Mouse (Mus musculus) embryonic facial prominence, embryonic 13.5 days (tissue): ENCODE data around the gene Exosc6. TPM values are rescaled to one million over a fixed set of nuclear protein-coding genes. Genes with fewer than 3 reads are reported as not detected.

Source experiments
- ATAC-seq: fragments of 200-750 bp; cut with Nextera tagmentation; 2 replicates; pipeline ENCODE4 v1.8.0; 2017; ENCODE audit warnings: low read depth; ENCODE audit not compliant: insufficient number of reproducible peaks, insufficient read depth, low FRiP score, low TSS enrichment
- H3K27ac ChIP-seq: fragments of 300-500 bp; sonication (generic); 2 replicates; pipeline ENCODE4 v1.5.1; 2015; ENCODE audit warnings: moderate library complexity, mild to moderate bottlenecking, inconsistent platforms
- H3K27me3 ChIP-seq: fragments of 300-500 bp; sonication (generic); 2 replicates; pipeline ENCODE4 v1.6.1; 2015; ENCODE audit warnings: mild to moderate bottlenecking, inconsistent platforms
- H3K36me3 ChIP-seq: fragments of 300-500 bp; sonication (generic); 2 replicates; pipeline ENCODE4 v1.6.1; 2015; ENCODE audit warnings: mild to moderate bottlenecking, inconsistent platforms
- H3K4me1 ChIP-seq: fragments of 300-500 bp; sonication (generic); 2 replicates; pipeline ENCODE4 v1.6.1; 2015; ENCODE audit warnings: inconsistent platforms
- H3K4me2 ChIP-seq: fragments of 300-500 bp; sonication (generic); 2 replicates; pipeline ENCODE4 v1.6.1; 2015; ENCODE audit warnings: moderate library complexity, mild to moderate bottlenecking, inconsistent platforms
- H3K4me3 ChIP-seq: fragments of 300-500 bp; sonication (generic); 2 replicates; pipeline ENCODE4 v1.5.1; 2015; ENCODE audit warnings: mild to moderate bottlenecking, inconsistent platforms
- H3K9ac ChIP-seq: fragments of 300-500 bp; sonication (generic); 2 replicates; pipeline ENCODE4 v1.6.1; 2015; ENCODE audit warnings: mild to moderate bottlenecking, inconsistent platforms
- H3K9me3 ChIP-seq: fragments of 300-500 bp; sonication (generic); 2 replicates; pipeline ENCODE4 v1.6.1; 2016; ENCODE audit warnings: inconsistent platforms
- WGBS: fragments of 180-500 bp; shearing (Covaris S2); methylation state at CpG from one replicate; pipeline ENCODE4 v1.1.7; 2015; ENCODE audit warnings: mixed read lengths; 5-methylcytosine and 5-hydroxymethylcytosine counted together
- polyA plus RNA-seq: library from polyadenylated mRNA; unstranded; fragments of >200 nt; fragmentation: Nextera tagmentation; extraction: Ambion mirVana; gene quantifications from 2 replicates; pipeline ENCODE4 v1.2.1, GENCODE M21; 2015

Gene Exosc6
- polyA plus RNA-seq, 1 experiment from 2014 or later = 14.6 TPM

GRCm38 (mm10) chr8:111042546-111042945, 13.6 kb upstream of the Exosc6 start:
- ATAC-seq = no peak
- Histone ChIP-seq H3K4me3 (no peak overlapping the region), H3K4me1 (no peaks in the 10 kb centered on the region), H3K27ac (no peak overlapping the region), H3K9ac (no peak overlapping the region), H3K27me3 (no peaks in the 10 kb centered on the region), H3K4me2 (no peak overlapping the region), H3K9me3 (no peaks in the 10 kb centered on the region), H3K36me3 (peaks cover 94% of the 10 kb centered on the region)
- 95% methylated on average over 19 of the region's 19 CpGs for WGBS

- 43% methylated on average over 2 of the region's 2 CpGs for WGBS
- Histone ChIP-seq H3K4me1 (no peaks in the 10 kb centered on the region), H3K9ac (no peak overlapping the region), H3K27me3 (no peaks in the 10 kb centered on the region), H3K27ac (no peak overlapping the region), H3K9me3 (no peaks in the 10 kb centered on the region), H3K36me3 (peaks cover 96% of the 10 kb centered on the region), H3K4me2 (no peak overlapping the region), H3K4me3 (no peak overlapping the region)
- ATAC-seq = no peak
Observed at GRCm38 (mm10) chr8:111044003-111044734, 12.0 kb upstream of the Exosc6 start.

- Histone ChIP-seq H3K36me3 (peaks cover 99% of the 10 kb centered on the region), H3K4me3 (no peak overlapping the region), H3K4me2 (no peak overlapping the region), H3K27me3 (no peaks in the 10 kb centered on the region), H3K9ac (no peak overlapping the region), H3K4me1 (no peaks in the 10 kb centered on the region), H3K9me3 (no peaks in the 10 kb centered on the region), H3K27ac (no peak overlapping the region)
- 95% methylated on average over 2 of the region's 2 CpGs for WGBS
- ATAC-seq = no peak
Observed at GRCm38 (mm10) chr8:111048694-111049093, 7.4 kb upstream of the Exosc6 start.

GRCm38 (mm10) chr8:111049106-111049505, 7.0 kb upstream of the Exosc6 start:
- no peaks in the 10 kb centered on the region for H3K27me3 ChIP-seq
- no peak overlapping the region for H3K4me2 ChIP-seq
- ATAC-seq = no peak
- no peaks in the 10 kb centered on the region for H3K9me3 ChIP-seq
- 91% methylated on average over 7 of the region's 7 CpGs for WGBS
- H3K36me3 ChIP-seq = peaks cover 99% of the 10 kb centered on the region
- H3K4me1 ChIP-seq = no peaks in the 10 kb centered on the region
- H3K4me3 ChIP-seq = no peak overlapping the region
- H3K27ac ChIP-seq = no peak overlapping the region
- no peak overlapping the region for H3K9ac ChIP-seq

GRCm38 (mm10) chr8:111053827-111054518, 2.2 kb upstream of the Exosc6 start:
- H3K36me3 ChIP-seq = peaks cover 68% of the 10 kb centered on the region

GRCm38 (mm10) chr8:111055031-111055634, 1.0 kb upstream of the Exosc6 start:
- Histone ChIP-seq H3K36me3 (peaks cover 57% of the 10 kb centered on the region), H3K9ac (no peak overlapping the region), H3K27me3 (no peaks in the 10 kb centered on the region), H3K9me3 (no peaks in the 10 kb centered on the region), H3K4me2 (no peak overlapping the region), H3K4me3 (no peak overlapping the region), H3K27ac (no peak overlapping the region), H3K4me1 (peaks cover 24% of the 10 kb centered on the region)
- 91% methylated on average over 17 of the region's 17 CpGs for WGBS
- no peak for ATAC-seq

More at GRCm38 (mm10) chr8:111053827-111054518, 2.2 kb upstream of the Exosc6 start:
- no peak overlapping the region for H3K9ac ChIP-seq
- H3K27me3 ChIP-seq = no peaks in the 10 kb centered on the region
- no peak for ATAC-seq
- peaks cover 16% of the 10 kb centered on the region for H3K4me1 ChIP-seq
- WGBS = 93% methylated on average over 12 of the region's 12 CpGs
- no peaks in the 10 kb centered on the region for H3K9me3 ChIP-seq
- H3K27ac ChIP-seq = no peak overlapping the region
- no peak overlapping the region for H3K4me3 ChIP-seq
- H3K4me2 ChIP-seq = no peak overlapping the region

- no peak for ATAC-seq
- Histone ChIP-seq H3K4me2 (no peak overlapping the region), H3K27ac (no peak overlapping the region), H3K9me3 (no peaks in the 10 kb centered on the region), H3K4me1 (peaks cover 24% of the 10 kb centered on the region), H3K4me3 (peak overlapping the region; percentile 95), H3K9ac (no peak overlapping the region), H3K36me3 (peaks cover 51% of the 10 kb centered on the region), H3K27me3 (no peaks in the 10 kb centered on the region)
- 64% methylated on average over 2 of the region's 2 CpGs for WGBS
Observed at GRCm38 (mm10) chr8:111055661-111056060, 478 bp upstream of the Exosc6 start.

GRCm38 (mm10) chr8:111056691-111057293, 653 bp downstream of the Exosc6 start:
- H3K36me3 ChIP-seq = peaks cover 40% of the 10 kb centered on the region
- ATAC-seq = peak; percentile 60
- peaks cover 31% of the 10 kb centered on the region for H3K4me1 ChIP-seq
- peak overlapping the region; percentile 95 for H3K4me3 ChIP-seq
- H3K27ac ChIP-seq = peak overlapping the region; percentile 85
- peak overlapping the region; percentile 95 for H3K4me2 ChIP-seq
- H3K27me3 ChIP-seq = no peaks in the 10 kb centered on the region
- no peaks in the 10 kb centered on the region for H3K9me3 ChIP-seq
- under 1% methylated on average over 63 of the region's 63 CpGs for WGBS
- peak overlapping the region; percentile 92 for H3K9ac ChIP-seq

GRCm38 (mm10) chr8:111058946-111059572, 2.9 kb downstream of the Exosc6 start:
- H3K4me3 ChIP-seq = no peak overlapping the region
- no peak overlapping the region for H3K4me2 ChIP-seq
- H3K27me3 ChIP-seq = no peaks in the 10 kb centered on the region
- ATAC-seq = no peak
- no peaks in the 10 kb centered on the region for H3K9me3 ChIP-seq
- H3K36me3 ChIP-seq = peaks cover 17% of the 10 kb centered on the region
- no peak overlapping the region for H3K9ac ChIP-seq
- 48% methylated on average over 2 of the region's 2 CpGs for WGBS
- H3K27ac ChIP-seq = no peak overlapping the region
- peaks cover 31% of the 10 kb centered on the region for H3K4me1 ChIP-seq

- no peaks in the 10 kb centered on the region for H3K27me3 ChIP-seq
- H3K4me1 ChIP-seq = peaks cover 31% of the 10 kb centered on the region
- peak overlapping the region; percentile 76 for H3K9ac ChIP-seq
- under 1% methylated on average over 14 of the region's 14 CpGs for WGBS
- ATAC-seq = 0 out of 2 replicates have a peak, but pooled peaks have one; percentile 7
- H3K27ac ChIP-seq = peak overlapping the region; percentile 66
- H3K9me3 ChIP-seq = no peaks in the 10 kb centered on the region
- H3K4me3 ChIP-seq = peak overlapping the region; percentile 73
- H3K4me2 ChIP-seq = peak overlapping the region; percentile 85
- H3K36me3 ChIP-seq = no peaks in the 10 kb centered on the region
Observed at GRCm38 (mm10) chr8:111061688-111062071, 5.5 kb downstream of the Exosc6 start.

- ATAC-seq = peak; percentile 83
- Histone ChIP-seq H3K4me3 (peak overlapping the region; percentile 73), H3K36me3 (no peaks in the 10 kb centered on the region), H3K9ac (peak overlapping the region; percentile 76), H3K4me1 (peaks cover 28% of the 10 kb centered on the region), H3K27me3 (no peaks in the 10 kb centered on the region), H3K27ac (peak overlapping the region; percentile 66), H3K9me3 (no peaks in the 10 kb centered on the region), H3K4me2 (peak overlapping the region; percentile 85)
- under 1% methylated on average over 27 of the region's 27 CpGs for WGBS
Observed at GRCm38 (mm10) chr8:111062072-111062757, 6.1 kb downstream of the Exosc6 start.
